24 mouse cellular contexts compared by ENCODE assay signal in the genomic region with DNA sequence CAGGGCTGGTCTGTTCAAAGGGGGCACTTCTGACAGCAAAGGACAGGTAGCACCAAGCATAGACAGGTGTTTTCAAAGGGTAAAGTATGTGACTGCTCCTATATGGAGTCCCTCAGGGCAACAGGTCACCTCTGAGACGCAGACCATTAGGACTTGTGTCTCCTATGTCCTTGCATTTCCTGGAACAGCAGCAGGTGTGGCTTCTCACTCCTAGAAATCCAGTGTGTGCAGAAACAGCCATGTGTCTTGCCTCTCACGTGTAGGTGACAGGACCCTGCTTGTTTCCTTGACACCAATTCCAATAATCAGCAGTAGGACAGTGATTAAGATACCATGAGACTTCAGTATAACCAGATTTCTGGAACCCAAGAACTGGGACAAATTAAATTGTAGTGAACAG.
DNase-seq lines count a peak whose midpoint lies in the region; ATAC-seq and TF ChIP-seq lines count a peak whose summit lies in the region.
"Had no signal": no experiment of that assay in that cellular context is flagged by ENCODE, and none has a peak within 500 bp of the region (broad histone marks: within the 10 kb centered on the region; RNA-seq: fewer than 3 reads in every experiment).

No protein-coding gene starts in this region.

- peak overlapping the region; percentile 72 for H3K9ac ChIP-seq in liver, embryonic 13.5 days
- H3K9ac ChIP-seq in kidney, embryonic 15.5 days = no peak overlapping the region
- H3K9ac ChIP-seq in intestine, embryonic 15.5 days = no peak overlapping the region
- H3K9ac ChIP-seq in hindbrain, postnatal 0 days (replicated peaks; ENCODE audit: low read length) = no peak overlapping the region
- H3K9ac ChIP-seq: lung, embryonic 15.5 days; neural tube, embryonic 13.5 days had no signal

- H3K9me3 ChIP-seq in erythroblast, embryonic 14.5 days (ENCODE audit: control insufficient read depth, low read length) = peaks cover 8% of the 10 kb centered on the region
- H3K9me3 ChIP-seq in liver, embryonic 13.5 days (replicated peaks) = no peaks in the 10 kb centered on the region
- H3K9me3 ChIP-seq in kidney, embryonic 15.5 days (replicated peaks) = no peaks in the 10 kb centered on the region
- no peaks in the 10 kb centered on the region for H3K9me3 ChIP-seq in intestine, embryonic 15.5 days
- H3K9me3 ChIP-seq in hindbrain, postnatal 0 days (ENCODE audit: low read length) = no peaks in the 10 kb centered on the region
- H3K9me3 ChIP-seq: forebrain, embryonic 10.5 days; lung, embryonic 15.5 days; neural tube, embryonic 13.5 days had no signal

- peaks cover 37% of the 10 kb centered on the region for H3K36me3 ChIP-seq in erythroblast, embryonic 14.5 days (ENCODE audit: control insufficient read depth)
- peaks cover 7% of the 10 kb centered on the region; the same call in 1 of the 2 replicates for H3K36me3 ChIP-seq in spleen, adult 2 months (ENCODE audit: control insufficient read depth, insufficient read depth, low read length)
- H3K36me3 ChIP-seq in liver, embryonic 13.5 days = no peaks in the 10 kb centered on the region; the same call in 1 of the 2 replicates
- H3K36me3 ChIP-seq in kidney, embryonic 15.5 days = no peaks in the 10 kb centered on the region
- no peaks in the 10 kb centered on the region for H3K36me3 ChIP-seq in intestine, embryonic 15.5 days
- no peaks in the 10 kb centered on the region for H3K36me3 ChIP-seq in hindbrain, postnatal 0 days (ENCODE audit: insufficient read depth, low read length)
- H3K36me3 ChIP-seq: forebrain, embryonic 10.5 days; lung, embryonic 15.5 days; neural tube, embryonic 13.5 days had no signal

- DNase-seq in spleen, adult 2 months (ENCODE audit: low read depth in 1 of 2, low spot score in 2 of 2) = no peak
- DNase-seq in spleen, postnatal 10 days (ENCODE audit: low spot score in 2 of 2) = no peak
- no peak for DNase-seq in liver, embryonic 13.5 days
- no peak for DNase-seq in hindbrain, postnatal 0 days (ENCODE audit: low spot score)
- DNase-seq: adrenal gland, postnatal 25 days; cerebellum, adult 18-20 months; cerebellum, postnatal 25 days; embryo, embryonic 11 days; gastrocnemius, postnatal 14 days; kidney, adult 11 months; kidney, postnatal 4 days; lung, postnatal 4 days; right cerebral cortex, postnatal 4 days; thymus, adult 2 months had no signal

- TF ChIP-seq POLR2A in spleen, adult 2 months (IDR thresholded peaks at IDR 0.05; ENCODE audit: low read depth, low read length) = no peak

- no peaks in the 10 kb centered on the region for H3K27me3 ChIP-seq in erythroblast, embryonic 14.5 days (ENCODE audit: control insufficient read depth)
- no peaks in the 10 kb centered on the region for H3K27me3 ChIP-seq in spleen, adult 2 months (ENCODE audit: control insufficient read depth, insufficient read depth, low read length)
- no peaks in the 10 kb centered on the region for H3K27me3 ChIP-seq in liver, embryonic 13.5 days
- H3K27me3 ChIP-seq in kidney, embryonic 15.5 days = no peaks in the 10 kb centered on the region
- H3K27me3 ChIP-seq in intestine, embryonic 15.5 days (replicated peaks) = no peaks in the 10 kb centered on the region
- no peaks in the 10 kb centered on the region for H3K27me3 ChIP-seq in hindbrain, postnatal 0 days (ENCODE audit: insufficient read depth, low read length)
- H3K27me3 ChIP-seq: lung, embryonic 15.5 days had no signal

- no peak for ATAC-seq in erythroblast, adult 5-6 weeks (replicated peaks; ENCODE audit: low FRiP score, poor library complexity, severe bottlenecking)
- ATAC-seq in liver, embryonic 13.5 days (ENCODE audit: low read depth) = no peak
- ATAC-seq in kidney, embryonic 15.5 days (replicated peaks; ENCODE audit: low FRiP score) = no peak
- ATAC-seq in intestine, embryonic 15.5 days = no peak
- no peak for ATAC-seq in hindbrain, postnatal 0 days
- ATAC-seq: forebrain, embryonic 16.5 days; midbrain, embryonic 16.5 days had no signal

- H3K4me2 ChIP-seq in liver, embryonic 13.5 days = peak overlapping the region; percentile 58
- no peak overlapping the region for H3K4me2 ChIP-seq in kidney, embryonic 15.5 days
- H3K4me2 ChIP-seq in intestine, embryonic 15.5 days (replicated peaks) = no peak overlapping the region
- no peak overlapping the region for H3K4me2 ChIP-seq in hindbrain, postnatal 0 days (ENCODE audit: low read depth, low read length)
- H3K4me2 ChIP-seq: lung, embryonic 15.5 days; neural tube, embryonic 13.5 days had no signal

- H3K4me1 ChIP-seq in erythroblast, embryonic 14.5 days (ENCODE audit: control insufficient read depth) = peaks cover 97% of the 10 kb centered on the region
- no peaks in the 10 kb centered on the region for H3K4me1 ChIP-seq in spleen, adult 2 months (ENCODE audit: control insufficient read depth, insufficient read depth, insufficient read length)
- H3K4me1 ChIP-seq in liver, embryonic 13.5 days (replicated peaks) = peaks cover 81% of the 10 kb centered on the region
- no peaks in the 10 kb centered on the region for H3K4me1 ChIP-seq in kidney, embryonic 15.5 days
- H3K4me1 ChIP-seq in intestine, embryonic 15.5 days (replicated peaks) = no peaks in the 10 kb centered on the region
- H3K4me1 ChIP-seq in hindbrain, postnatal 0 days (ENCODE audit: insufficient read depth, low read length) = no peaks in the 10 kb centered on the region
- H3K4me1 ChIP-seq: lung, embryonic 15.5 days; neural tube, embryonic 13.5 days had no signal

- WGBS in spleen, adult 2 months = 88% methylated on average over 2 of the region's 2 CpGs
- 44% methylated on average over 2 of the region's 2 CpGs for WGBS in liver, embryonic 13.5 days (ENCODE audit: insufficient replicate concordance)
- 46% methylated on average over 2 of the region's 2 CpGs for WGBS in kidney, embryonic 15.5 days
- 66% methylated on average over 2 of the region's 2 CpGs for WGBS in intestine, embryonic 15.5 days
- WGBS in hindbrain, postnatal 0 days = 70% methylated on average over 2 of the region's 2 CpGs

- H3K27ac ChIP-seq in spleen, adult 2 months (ENCODE audit: insufficient read depth, low read length) = peak overlapping the region; percentile 27; the same call in 1 of the 2 replicates
- H3K27ac ChIP-seq in liver, embryonic 13.5 days = peak overlapping the region; percentile 98
- no peak overlapping the region for H3K27ac ChIP-seq in kidney, embryonic 15.5 days
- no peak overlapping the region for H3K27ac ChIP-seq in intestine, embryonic 15.5 days
- H3K27ac ChIP-seq in hindbrain, postnatal 0 days = no peak overlapping the region
- H3K27ac ChIP-seq: forebrain, embryonic 10.5 days; lung, embryonic 15.5 days; neural tube, embryonic 13.5 days had no signal

- TF ChIP-seq CTCF in spleen, adult 2 months (IDR thresholded peaks at IDR 0.05; ENCODE audit: extremely low read depth, insufficient read depth, insufficient read length, insufficient replicate concordance) = no peak
- no peak for TF ChIP-seq CTCF in hindbrain, postnatal 0 days (IDR thresholded peaks at IDR 0.05; ENCODE audit: low read depth)

- peak overlapping the region; percentile 56 for H3K4me3 ChIP-seq in erythroblast, embryonic 14.5 days (replicated peaks)
- H3K4me3 ChIP-seq in spleen, adult 2 months (ENCODE audit: extremely low read depth, insufficient read depth, insufficient read length) = no peak overlapping the region
- H3K4me3 ChIP-seq in liver, embryonic 13.5 days (replicated peaks) = peak overlapping the region; percentile 23
- H3K4me3 ChIP-seq in kidney, embryonic 15.5 days (replicated peaks) = no peak overlapping the region
- H3K4me3 ChIP-seq in intestine, embryonic 15.5 days (replicated peaks) = no peak overlapping the region
- no peak overlapping the region for H3K4me3 ChIP-seq in hindbrain, postnatal 0 days (ENCODE audit: low read length)
- H3K4me3 ChIP-seq: forebrain, embryonic 10.5 days; lung, embryonic 15.5 days; myocyte; neural tube, embryonic 13.5 days had no signal

Comparison
In these comparisons a context has a peak if more than half of its experiments do, and no peak if none do; other contexts are left out.
1. H3K4me3 ChIP-seq: peak in erythroblast, embryonic 14.5 days (single experiment) and liver, embryonic 13.5 days (single experiment); none in spleen, adult 2 months (single experiment), kidney, embryonic 15.5 days (single experiment), intestine, embryonic 15.5 days (single experiment) and hindbrain, postnatal 0 days (single experiment).
2. H3K27ac ChIP-seq: peak in spleen, adult 2 months (single experiment) and liver, embryonic 13.5 days (single experiment); none in kidney, embryonic 15.5 days (single experiment), intestine, embryonic 15.5 days (single experiment) and hindbrain, postnatal 0 days (single experiment).